Mouse (Mus musculus) brain, embryonic 14.5 days (tissue): ENCODE data around the gene Rhbdd1.

Experiments used
- CTCF ChIP-seq: fragments of 200-500 bp; IDR thresholded peaks from 2 replicates; pipeline ENCODE4 v1.5.1; 2012; ENCODE audit warnings: inconsistent platforms, mild to moderate bottlenecking, moderate library complexity, borderline replicate concordance; ENCODE audit not compliant: insufficient read depth, insufficient read length; ENCODE audit errors: extremely low read depth
- POLR2A ChIP-seq: fragments of 200-500 bp; IDR thresholded peaks from 2 replicates; pipeline ENCODE4 v1.6.1; 2012; ENCODE audit warnings: mild to moderate bottlenecking, inconsistent platforms, borderline replicate concordance; ENCODE audit not compliant: poor library complexity, insufficient read depth, insufficient read length, severe bottlenecking; ENCODE audit errors: extremely low read depth

GRCm38 (mm10) chr1:82274361-82274760 is 41.9 kb upstream of the Rhbdd1 start:
- TF ChIP-seq CTCF (no peak), POLR2A (no peak)
